ENCODE assay signal across 10 mouse cellular contexts in genomic region chr10:93763074-93763473, GRCm38 (mm10).
A peak's percentile ranks its signal among the peaks of the same experiment; 100 is the strongest.
DNase-seq lines count a peak whose midpoint lies in the region; ATAC-seq and TF ChIP-seq lines count a peak whose summit lies in the region.
"Had no signal": no experiment of that assay in that cellular context is flagged by ENCODE, and none has a peak within 500 bp of the region (broad histone marks: within the 10 kb centered on the region; RNA-seq: fewer than 3 reads in every experiment).

No protein-coding gene starts in this region.

- no peaks in the 10 kb centered on the region for H3K36me3 ChIP-seq in hindbrain, embryonic 11.5 days (ENCODE audit: control insufficient read depth, insufficient read depth, low read length)
- no peaks in the 10 kb centered on the region for H3K36me3 ChIP-seq in hindbrain, embryonic 14.5 days (replicated peaks; ENCODE audit: control insufficient read depth, insufficient read depth)
- no peaks in the 10 kb centered on the region for H3K36me3 ChIP-seq in CH12.LX (replicated peaks in 1 of 2; ENCODE audit: control insufficient read depth in 1 of 2, insufficient read depth in 1 of 2, low read length in 1 of 2)

- in situ Hi-C loops in CH12.LX (cut with MboI; ENCODE audit: low pct_ligation_motif_present, low pct_unique_long_range_greater_than_20kb, low sequenced_read_pairs): loop anchor here (10.0 kb wide), 1 partner anchor 158 kb away; no protein-coding TSS in a partner anchor

- no peaks in the 10 kb centered on the region for H3K4me1 ChIP-seq in hindbrain, embryonic 11.5 days (replicated peaks; ENCODE audit: control insufficient read depth, insufficient read depth, low read length)
- H3K4me1 ChIP-seq in hindbrain, embryonic 14.5 days (replicated peaks; ENCODE audit: control insufficient read depth, insufficient read depth, low read length): no peaks in the 10 kb centered on the region
- H3K4me1 ChIP-seq in CH12.LX (ENCODE audit: control insufficient read depth in 1 of 2, insufficient read depth in 2 of 2): peaks cover 0 to 4% of the 10 kb centered on the region in 2 experiments; a peak in 2 of 4 replicates

- TF ChIP-seq POLR2A in CH12.LX (IDR thresholded peaks at IDR 0.05; ENCODE audit: low read depth, low read length): no peak

- H3K4me2 ChIP-seq in hindbrain, embryonic 11.5 days (replicated peaks; ENCODE audit: low read depth, low read length): no peak overlapping the region
- H3K4me2 ChIP-seq in hindbrain, embryonic 14.5 days (replicated peaks): no peak overlapping the region
- H3K4me2 ChIP-seq in CH12.LX (ENCODE audit: insufficient read depth, low read depth, poor library complexity, severe bottlenecking): no peak overlapping the region

- no peaks in the 10 kb centered on the region for H3K79me2 ChIP-seq in CH12.LX (replicated peaks; ENCODE audit: control insufficient read depth, extremely low read depth, insufficient read depth, poor library complexity, severe bottlenecking)

- TF ChIP-seq EP300 in CH12.LX (IDR thresholded peaks at IDR 0.05; ENCODE audit: low read length): no peak

- no peaks in the 10 kb centered on the region for H3K27me3 ChIP-seq in hindbrain, embryonic 11.5 days (ENCODE audit: control insufficient read depth, insufficient read depth, low read length)
- 0 out of 2 replicates have a peak, but pooled peaks cover 3% of the 10 kb centered on the region for H3K27me3 ChIP-seq in hindbrain, embryonic 14.5 days (ENCODE audit: control insufficient read depth, insufficient read depth, low read length)
- H3K27me3 ChIP-seq in CH12.LX (replicated peaks): no peaks in the 10 kb centered on the region

- dilution Hi-C loops in CH12.LX (cut with MboI; ENCODE audit: extremely low pct_ligation_motif_present, extremely low pct_unique_long_range_greater_than_20kb, low sequenced_read_pairs): no loop called here

- no peak overlapping the region for H3K4me3 ChIP-seq in hindbrain, embryonic 11.5 days (ENCODE audit: low read depth, low read length)
- H3K4me3 ChIP-seq in hindbrain, embryonic 14.5 days (replicated peaks; ENCODE audit: low read length): no peak overlapping the region
- no peak overlapping the region for H3K4me3 ChIP-seq in CH12.LX (replicated peaks in 1 of 3; ENCODE audit: low read depth in 2 of 3, low read length in 2 of 3, poor library complexity in 1 of 3)
- H3K4me3 ChIP-seq: erythroblast, embryonic 14.5 days; megakaryocyte, embryonic 14.5 days had no signal

- peak; percentile 64 for DNase-seq in hindbrain, embryonic 11.5 days (ENCODE audit: low spot score)
- DNase-seq in hindbrain, embryonic 14.5 days (ENCODE audit: low spot score): no peak
- DNase-seq in CH12.LX (ENCODE audit: extremely low read depth): peak; percentile 46
- DNase-seq in adrenal gland, postnatal 14 days: peak; percentile 65
- DNase-seq in kidney, postnatal 14 days: peak; percentile 39
- peak; percentile 45 for DNase-seq in retina, postnatal 1 day
- no peak for DNase-seq in cerebellum, adult 11-12 months
- DNase-seq in frontal cortex, postnatal 25 days (ENCODE audit: low spot score in 2 of 2): no peak

- WGBS in hindbrain, embryonic 11.5 days: 36% methylated on average over 5 of the region's 5 CpGs
- WGBS in hindbrain, embryonic 14.5 days: 35% methylated on average over 5 of the region's 5 CpGs

- no peak overlapping the region for H3K27ac ChIP-seq in hindbrain, embryonic 11.5 days (ENCODE audit: low read depth, low read length)
- H3K27ac ChIP-seq in hindbrain, embryonic 14.5 days: no peak overlapping the region
- no peak overlapping the region for H3K27ac ChIP-seq in CH12.LX (ENCODE audit: insufficient read depth, low read depth)

- TF ChIP-seq RAD21 in CH12.LX (IDR thresholded peaks at IDR 0.05; ENCODE audit: low read depth, low read length): peak; percentile 74

- no peak overlapping the region for H3K9ac ChIP-seq in hindbrain, embryonic 11.5 days (ENCODE audit: low read depth, low read length)
- no peak overlapping the region for H3K9ac ChIP-seq in hindbrain, embryonic 14.5 days
- no peak overlapping the region for H3K9ac ChIP-seq in CH12.LX (ENCODE audit: insufficient read depth, low read depth)

- no peak for ATAC-seq in hindbrain, embryonic 11.5 days (ENCODE audit: low FRiP score)
- no peak for ATAC-seq in hindbrain, embryonic 14.5 days (ENCODE audit: low FRiP score)

- TF ChIP-seq CTCF in CH12.LX (conservative IDR thresholded peaks at IDR 0.05 in 1 of 2, IDR thresholded peaks at IDR 0.05 in 1 of 2; ENCODE audit: low read depth in 2 of 2, low read length in 2 of 2): peak; percentile 66 to 78

- no peaks in the 10 kb centered on the region for H3K9me3 ChIP-seq in hindbrain, embryonic 11.5 days (ENCODE audit: control insufficient read depth, low read length)
- no peaks in the 10 kb centered on the region for H3K9me3 ChIP-seq in hindbrain, embryonic 14.5 days (ENCODE audit: control insufficient read depth, low read length)
- no peaks in the 10 kb centered on the region for H3K9me3 ChIP-seq in CH12.LX (replicated peaks; ENCODE audit: low read length)
- H3K9me3 ChIP-seq: megakaryocyte, embryonic 14.5 days had no signal

TF ChIP-seq in CH12.LX, 34 proteins besides CTCF, POLR2A, EP300 and RAD21:
- TF ChIP-seq USF2 (conservative IDR thresholded peaks at IDR 0.05; ENCODE audit: low read depth, low read length) (no peak), IRF4 (IDR thresholded peaks at IDR 0.05; ENCODE audit: low read depth, low read length) (no peak), TCF12 (IDR thresholded peaks at IDR 0.05; ENCODE audit: low read depth, low read length) (no peak), JUN (IDR thresholded peaks at IDR 0.05; ENCODE audit: insufficient read depth, low read depth, low read length) (no peak), SMC3 (IDR thresholded peaks at IDR 0.05; ENCODE audit: low read depth, low read length) (peak; percentile 77)

Comparison
In these comparisons a context has a peak if more than half of its experiments do, and no peak if none do; other contexts are left out.
1. DNase-seq: peak in hindbrain, embryonic 11.5 days (single experiment), CH12.LX (single experiment), adrenal gland, postnatal 14 days (single experiment), kidney, postnatal 14 days (single experiment) and retina, postnatal 1 day (single experiment); none in hindbrain, embryonic 14.5 days (single experiment), cerebellum, adult 11-12 months (single experiment) and frontal cortex, postnatal 25 days (0 of 2).